Mouse (Mus musculus): ENCODE data around the gene Gm8909.
"Not testable (repeated sequence)": the region's sequence is repeated elsewhere in the genome, so short reads cannot be mapped to it uniquely, and the experiment has no call there.

GRCm38 (mm10) chr17:36145861-36146156 is 22.5 kb downstream of the Gm8909 start:
- TF ChIP-seq CTCF (IDR thresholded peaks at IDR 0.05; ENCODE audit: borderline replicate concordance, control insufficient read depth, extremely low read depth, insufficient read depth, low read length, poor library complexity); POLR2A (IDR thresholded peaks at IDR 0.05; ENCODE audit: control insufficient read depth, extremely low read depth, insufficient read depth, low read length, poor library complexity): not testable (repeated sequence)
